Mouse (Mus musculus): ENCODE measurements at regions not wholly inside any gene's neighbourhood (a gene's known extent, or its start where the extent isn't known, plus 50 kb on each side); places are given as distances from the start of the nearest gene placed in this dataset.
A peak's percentile ranks its signal among the peaks of the same experiment; 100 is the strongest.

- DNase-seq = peak; percentile 17
Measured at GRCm38 (mm10) chr3:66410706-66411277, 114.2 kb upstream of the Veph1 start.

GRCm38 (mm10) chr3:66408791-66409190 lies 112.2 kb upstream of the Veph1 start:
- no peak for DNase-seq

- no peak for DNase-seq
Measured at GRCm38 (mm10) chr3:66405645-66406044, 109.0 kb upstream of the Veph1 start.

GRCm38 (mm10) chr3:66403707-66404106 lies 107.1 kb upstream of the Veph1 start:
- DNase-seq = no peak

GRCm38 (mm10) chr3:66400791-66401568 lies 104.3 kb upstream of the Veph1 start:
- no peak for DNase-seq

GRCm38 (mm10) chr3:66398214-66399150 lies 101.8 kb upstream of the Veph1 start:
- DNase-seq = no peak

GRCm38 (mm10) chr3:66375088-66375910 lies 78.7 kb upstream of the Veph1 start:
- DNase-seq = no peak

- no peak for DNase-seq
Measured at GRCm38 (mm10) chr3:66374603-66375002, 78.0 kb upstream of the Veph1 start.

- DNase-seq = no peak
Measured at GRCm38 (mm10) chr3:66373807-66374575, 77.4 kb upstream of the Veph1 start.

Data from kidney, adult 18-20 months (tissue).